Mouse (Mus musculus): Measurements from ENCODE around the gene Serpinb8.

DNA sequence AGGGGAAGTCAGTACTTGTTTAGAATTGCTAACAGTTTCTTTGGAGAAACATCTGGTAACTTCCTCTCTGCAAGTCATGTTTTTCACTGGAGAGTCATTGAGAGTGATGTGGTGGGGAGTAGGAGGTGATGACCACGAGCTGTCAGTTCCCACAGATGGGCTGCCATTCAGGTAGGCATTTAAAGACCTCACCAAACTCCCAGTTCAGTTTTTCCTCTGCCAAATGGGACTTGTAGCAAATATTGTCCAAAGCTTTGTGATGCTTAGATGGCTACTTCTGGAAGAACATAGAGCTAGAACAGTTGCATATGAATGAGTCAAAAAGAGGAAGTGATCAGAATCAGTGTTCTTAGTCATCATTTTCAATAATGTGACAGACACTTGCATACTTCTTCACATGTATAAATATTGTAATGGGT, 5.8 kb upstream of the Serpinb8 start:
- no peak for TF ChIP-seq POLR2A (IDR thresholded peaks at IDR 0.05; ENCODE audit: insufficient read length, low read depth)
- no peak for TF ChIP-seq MAX (IDR thresholded peaks at IDR 0.05; ENCODE audit: low read depth)
- TF ChIP-seq E2F4 (IDR thresholded peaks at IDR 0.05; ENCODE audit: insufficient read depth): no peak
- no peak for TF ChIP-seq TCF3 (IDR thresholded peaks at IDR 0.05; ENCODE audit: insufficient read length, low read depth)
- TF ChIP-seq USF1 (IDR thresholded peaks at IDR 0.05; ENCODE audit: low read depth): no peak
- TF ChIP-seq CEBPB (IDR thresholded peaks at IDR 0.05; ENCODE audit: insufficient read depth, poor library complexity, severe bottlenecking): no peak
- TF ChIP-seq MYOG (IDR thresholded peaks at IDR 0.05; ENCODE audit: control insufficient read depth in 1 of 3, insufficient read depth in 1 of 3, insufficient read length in 2 of 3, low read depth in 2 of 3): no peak
- no peak for TF ChIP-seq POLR2AphosphoS2 (IDR thresholded peaks at IDR 0.05; ENCODE audit: insufficient read length, low read depth)

Data from myocyte (in vitro differentiated cells).